Mouse (Mus musculus): ENCODE measurements around the gene Fnbp1.

The Fnbp1 gene

DNA sequence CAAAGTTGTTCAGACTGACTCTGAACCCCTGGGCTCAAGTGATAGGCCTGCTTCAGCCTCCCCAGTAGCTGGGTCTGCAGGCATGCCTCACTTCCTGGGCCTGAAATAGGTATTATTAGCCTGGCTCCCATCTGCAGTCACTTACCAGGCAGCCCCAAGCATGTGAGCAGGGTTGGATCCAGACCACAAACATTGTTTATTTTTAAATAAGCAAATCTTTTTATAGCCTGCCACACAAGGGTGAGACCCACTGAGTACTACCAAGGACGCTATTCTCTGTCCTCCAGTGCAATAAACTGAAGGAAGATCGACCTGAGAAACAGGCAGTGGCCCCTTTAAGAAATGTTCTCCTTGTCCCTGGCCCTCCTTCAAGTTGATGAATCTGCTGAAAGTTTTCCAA is 17.1 kb downstream of the Fnbp1 start:
- DNase-seq (ENCODE audit: low spot score) = no peak

DNA sequence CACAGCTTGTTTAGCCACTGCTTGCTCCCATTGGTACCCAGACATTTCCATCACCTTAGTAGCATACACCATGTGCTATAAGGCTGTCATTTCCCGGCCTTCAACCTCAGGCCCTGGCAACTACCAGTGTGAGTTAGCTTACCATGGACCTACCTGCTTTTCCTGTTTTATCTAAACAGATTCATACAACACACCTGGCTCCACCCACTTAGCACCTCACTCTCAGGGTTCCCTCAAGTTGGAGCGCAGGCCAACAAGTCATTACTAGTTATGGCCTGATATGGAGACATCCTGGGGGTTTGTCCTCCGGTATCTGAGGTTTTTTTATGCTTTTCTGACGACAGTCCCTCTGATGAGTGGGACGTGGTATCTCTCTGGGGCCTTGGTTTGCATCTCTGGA is 18.3 kb downstream of the Fnbp1 start:
- DNase-seq (ENCODE audit: low spot score) = no peak

DNA sequence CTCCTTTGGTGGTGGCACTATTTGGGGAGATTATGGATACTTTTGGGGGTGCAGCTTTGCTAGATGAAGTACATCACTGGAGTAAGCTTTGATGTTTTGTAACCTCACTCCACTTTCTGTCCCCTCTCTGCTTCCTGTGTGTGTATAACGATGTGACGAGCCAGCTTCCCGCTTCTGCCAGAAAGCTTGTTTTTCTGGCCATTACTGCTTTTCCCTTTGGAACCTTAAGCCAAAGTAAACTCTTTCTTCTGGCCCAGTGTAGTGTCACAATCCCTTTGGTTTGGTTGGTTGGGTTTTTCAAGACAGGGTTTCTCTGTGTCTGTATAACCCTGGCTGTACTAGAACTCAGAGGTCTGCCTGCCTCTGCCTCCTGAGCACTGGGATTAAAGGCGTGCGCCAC is 19.0 kb downstream of the Fnbp1 start:
- DNase-seq (ENCODE audit: low spot score) = no peak

GRCm38 (mm10) chr2:31121131-31121693 is 20.6 kb downstream of the Fnbp1 start:
- DNase-seq (ENCODE audit: low spot score) = no peak

GRCm38 (mm10) chr2:31119795-31120194 is 22.0 kb downstream of the Fnbp1 start:
- DNase-seq (ENCODE audit: low spot score) = no peak

GRCm38 (mm10) chr2:31118639-31119380 is 23.0 kb downstream of the Fnbp1 start:
- no peak for DNase-seq (ENCODE audit: low spot score)

DNA sequence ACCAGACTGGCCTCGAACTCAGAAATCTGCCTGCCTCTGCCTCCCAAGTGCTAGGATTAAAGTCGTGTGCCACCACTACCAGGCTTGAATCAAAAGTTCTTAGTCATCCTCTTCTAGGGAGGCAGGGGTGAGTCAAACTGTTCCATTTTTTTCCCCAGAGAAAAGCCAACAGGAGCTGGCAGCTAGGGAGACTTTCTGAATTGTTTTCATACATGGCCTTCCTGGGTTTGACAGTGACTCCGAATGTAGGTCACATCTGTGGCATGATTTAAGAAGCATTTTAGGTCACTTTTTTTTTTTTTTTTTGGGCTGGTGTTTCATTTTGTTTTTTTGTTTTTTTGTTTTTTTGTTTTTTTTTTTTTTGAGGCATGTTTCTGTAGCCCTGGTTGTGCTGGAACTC is 23.6 kb downstream of the Fnbp1 start:
- DNase-seq (ENCODE audit: low spot score) = no peak

GRCm38 (mm10) chr2:31115943-31116731 is 25.7 kb downstream of the Fnbp1 start:
- DNase-seq (ENCODE audit: low spot score) = no peak

GRCm38 (mm10) chr2:31115091-31115942 is 26.5 kb downstream of the Fnbp1 start:
- no peak for DNase-seq (ENCODE audit: low spot score)

DNA sequence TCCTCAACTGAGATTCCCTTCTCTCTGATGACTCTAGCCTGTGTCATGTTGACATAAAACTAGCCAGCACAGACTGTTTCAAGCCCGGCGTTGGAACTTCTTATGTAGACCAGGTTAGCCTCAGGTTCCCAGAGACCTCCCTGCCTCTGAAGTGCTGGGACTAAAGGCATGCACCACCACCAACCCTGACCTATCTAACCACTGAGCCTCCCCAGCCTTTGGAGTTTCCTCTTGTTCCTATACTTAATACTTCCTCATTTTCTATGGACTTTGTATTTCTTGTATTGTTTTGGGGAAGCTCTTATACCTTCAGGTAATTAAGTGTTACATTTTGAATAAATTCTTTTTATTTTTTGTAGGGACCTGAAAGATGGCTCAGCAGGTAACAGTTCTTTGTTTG is 27.6 kb downstream of the Fnbp1 start:
- no peak for DNase-seq (ENCODE audit: low spot score)

DNA sequence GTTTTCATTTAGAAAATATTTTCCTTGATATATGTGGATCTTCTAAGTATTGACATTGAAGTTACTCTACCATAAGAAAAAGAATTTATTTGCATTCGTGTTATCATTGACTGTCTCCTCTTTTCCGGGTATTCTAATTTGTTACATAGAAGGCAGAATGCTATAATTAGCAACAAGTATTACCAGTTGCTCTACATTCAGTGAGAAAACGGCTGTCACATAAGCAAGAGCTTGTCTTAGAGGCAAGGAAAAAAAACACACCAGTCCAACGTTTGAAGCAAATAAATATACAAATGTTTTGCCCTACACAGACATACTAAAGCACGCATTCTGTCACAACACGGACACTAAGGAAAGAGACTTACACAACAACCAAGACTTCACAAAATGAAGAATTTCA is 30.1 kb downstream of the Fnbp1 start:
- no peak for DNase-seq (ENCODE audit: low spot score)

- no peak for DNase-seq (ENCODE audit: low spot score)
Observed at GRCm38 (mm10) chr2:31109960-31110548, 31.8 kb downstream of the Fnbp1 start.

- no peak for DNase-seq (ENCODE audit: low spot score)
Observed at GRCm38 (mm10) chr2:31108186-31108585, 33.6 kb downstream of the Fnbp1 start.

DNA sequence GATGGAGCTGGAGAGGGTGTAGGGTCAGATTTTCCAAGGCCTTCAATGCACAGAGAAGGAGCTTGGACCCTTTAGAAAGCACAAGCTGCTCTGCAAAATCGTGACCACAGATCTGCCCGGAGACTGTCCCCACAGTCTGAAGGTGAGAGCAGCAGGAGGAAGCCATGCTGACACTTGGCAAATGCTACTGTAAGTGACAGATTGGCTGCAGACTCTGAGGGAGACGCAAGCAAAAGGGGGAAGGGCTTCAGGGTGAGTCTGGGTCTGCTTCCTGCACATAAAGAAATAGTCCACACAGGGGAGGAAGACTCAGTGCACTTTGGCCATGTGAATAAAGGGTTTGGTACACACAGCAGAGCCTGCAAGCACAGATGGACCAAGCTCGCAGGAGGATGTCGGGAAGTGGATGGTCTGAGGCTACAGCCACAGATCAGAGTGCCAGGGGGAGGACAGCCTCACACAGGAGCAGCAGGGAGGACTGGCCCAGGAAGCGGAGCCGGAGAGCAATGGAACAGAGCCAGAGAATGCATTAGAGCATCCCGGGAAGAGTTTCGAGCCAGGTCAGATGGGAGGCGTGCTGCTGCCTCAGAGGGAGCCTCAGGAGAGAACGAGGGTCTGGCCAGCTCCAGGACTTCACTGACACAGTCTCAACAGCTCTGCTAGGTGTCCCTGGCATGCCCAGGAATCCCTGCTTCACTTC is 35.0 kb downstream of the Fnbp1 start:
- no peak for DNase-seq (ENCODE audit: low spot score)

DNA sequence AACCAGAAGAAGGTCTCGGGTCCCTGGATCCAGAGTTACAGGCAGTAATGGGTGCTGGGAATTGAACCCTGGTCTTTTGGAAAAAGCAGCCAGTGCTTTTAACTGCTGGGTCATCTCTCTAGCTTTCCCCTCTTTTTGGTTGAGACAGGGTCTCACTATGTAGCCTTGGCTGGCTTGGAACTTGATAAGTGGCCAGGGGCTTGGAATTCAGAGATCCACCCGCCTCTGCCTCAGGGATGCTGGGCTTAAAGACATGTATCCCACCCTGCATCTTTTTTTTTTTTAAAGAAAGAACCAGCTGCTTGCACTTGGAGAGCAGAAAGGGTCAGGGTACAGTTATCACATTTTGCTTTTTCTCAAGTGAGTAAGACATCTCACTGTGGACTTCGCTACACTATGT is 35.8 kb downstream of the Fnbp1 start:
- no peak for DNase-seq (ENCODE audit: low spot score)

- no peak for DNase-seq (ENCODE audit: low spot score)
Observed at GRCm38 (mm10) chr2:31105279-31105678, 36.5 kb downstream of the Fnbp1 start.

GRCm38 (mm10) chr2:31103321-31103720 is 38.5 kb downstream of the Fnbp1 start:
- no peak for DNase-seq (ENCODE audit: low spot score)

GRCm38 (mm10) chr2:31101285-31101684 is 40.5 kb downstream of the Fnbp1 start:
- no peak for DNase-seq (ENCODE audit: low spot score)

DNA sequence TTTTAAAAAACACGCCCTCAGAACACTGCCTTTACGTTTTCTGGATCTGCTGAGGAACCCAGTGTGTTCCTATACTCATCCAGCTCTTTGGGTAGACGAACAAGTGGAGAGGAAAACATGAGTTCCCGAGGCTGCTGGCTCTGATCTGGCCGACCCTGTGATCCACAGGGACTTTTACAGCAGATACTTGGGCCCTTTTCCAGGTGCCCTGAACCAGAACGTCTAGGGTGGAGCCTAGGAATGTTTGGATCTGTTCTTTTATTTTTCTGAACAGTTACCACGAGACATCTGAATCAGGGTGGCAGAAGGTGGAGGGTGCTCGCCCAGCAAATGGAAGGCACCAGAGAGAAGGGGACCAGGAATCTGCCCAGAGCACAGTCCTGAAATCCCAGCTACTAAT is 42.7 kb downstream of the Fnbp1 start:
- no peak for DNase-seq (ENCODE audit: low spot score)

- no peak for DNase-seq (ENCODE audit: low spot score)
Observed at GRCm38 (mm10) chr2:31098616-31099015, 43.2 kb downstream of the Fnbp1 start.

GRCm38 (mm10) chr2:31097276-31097675 is 44.5 kb downstream of the Fnbp1 start:
- DNase-seq (ENCODE audit: low spot score) = no peak

All from spleen, adult 12 weeks (tissue).